Mouse (Mus musculus): ENCODE measurements around the gene Lrrc2. TPM values are rescaled to one million over a fixed set of nuclear protein-coding genes. Genes with fewer than 3 reads are reported as not detected.

Gene Lrrc2
- polyA plus RNA-seq (2012; rRNA removed): 0.04 and 0.07 TPM in 2 replicates

DNA sequence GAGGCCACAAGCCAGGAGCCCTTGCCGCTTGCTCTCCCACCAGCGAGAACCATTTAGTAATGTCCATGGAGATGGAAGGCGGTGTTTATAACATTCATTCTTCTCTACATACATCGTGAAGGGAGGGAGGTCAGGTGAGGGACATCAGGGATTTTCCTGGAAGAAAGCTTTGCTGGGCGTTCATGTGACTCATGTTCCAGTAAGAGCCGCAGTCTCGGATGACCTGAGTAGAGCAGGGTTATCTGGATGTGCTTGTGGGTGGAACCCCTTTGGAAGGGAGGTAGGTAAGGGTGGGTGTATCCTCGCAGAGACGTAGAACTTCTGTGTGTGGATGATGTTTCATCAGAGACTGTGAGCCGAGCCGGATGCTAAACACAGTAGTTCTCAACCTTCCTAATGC is at the start of gene Lrrc2:
Lrrc2 (plus strand) TSS at position 149 of the 400 bp plus-strand sequence.

DNA sequence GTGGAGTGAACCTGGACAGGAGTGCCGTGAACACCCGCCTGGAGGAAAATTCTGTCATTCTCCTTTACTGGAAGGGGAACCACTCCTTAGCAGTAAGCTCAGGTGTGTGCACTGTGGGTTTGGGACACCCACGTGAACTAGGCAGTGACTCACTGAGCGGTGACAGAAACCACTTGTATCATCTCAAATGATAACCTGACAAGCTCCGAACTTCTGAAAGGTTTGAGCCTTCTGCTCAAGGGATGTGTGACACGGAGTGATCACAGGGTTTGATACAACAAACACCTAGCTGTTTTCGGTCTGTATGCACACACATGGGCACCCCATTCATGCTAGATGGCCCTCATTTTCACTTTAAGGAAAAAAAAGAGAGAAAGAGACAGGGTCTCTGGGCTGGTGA is 34.6 kb upstream of the Lrrc2 start, which contains the start of gene Fam240a:
Fam240a (minus strand) TSS at position 76 of the 400 bp plus-strand sequence.

DNA sequence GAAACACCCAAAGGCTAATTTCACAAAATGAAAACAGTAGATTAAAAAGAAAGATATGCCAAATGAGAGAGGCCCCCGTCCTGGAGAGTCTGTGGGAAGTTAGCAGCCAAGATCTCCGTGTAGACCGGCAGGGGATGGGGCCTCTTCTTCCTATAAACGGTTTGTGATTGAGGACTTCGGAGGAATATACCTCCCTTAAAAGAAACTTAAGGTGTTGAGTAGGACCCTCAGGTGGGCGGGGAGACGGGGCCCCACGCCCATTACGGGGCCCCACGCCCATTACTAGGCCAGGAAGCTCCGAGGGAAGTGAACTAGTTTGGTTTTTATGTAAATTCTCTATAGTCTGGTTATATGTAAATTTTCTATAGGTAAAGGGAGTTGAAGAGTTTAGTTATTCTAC is 5.4 kb upstream of the Lrrc2 start, which contains the start of gene Tdgf1:
Tdgf1 (minus strand) TSS at position 233 of the 400 bp plus-strand sequence.

DNA sequence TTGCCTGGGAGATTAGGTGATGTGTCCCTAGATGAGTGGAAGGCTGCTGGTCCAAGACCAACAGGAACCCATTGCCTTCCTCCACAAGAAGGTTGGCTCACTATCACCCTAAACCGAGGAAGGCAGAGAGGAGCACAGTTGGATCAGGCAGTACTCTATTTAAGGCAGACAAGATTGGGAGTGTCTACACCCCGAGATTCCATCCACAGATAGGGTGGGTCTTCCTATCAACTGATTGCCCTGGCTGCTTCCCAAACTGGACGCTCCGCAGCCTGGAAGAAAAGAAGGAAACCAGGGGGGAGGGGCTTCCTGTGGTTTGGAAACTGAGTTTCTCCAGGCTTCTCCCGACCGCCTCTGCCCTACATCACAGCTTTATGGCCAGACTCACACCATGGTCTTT is 38.9 kb downstream of the Lrrc2 start, which contains the start of gene Rtp3:
Rtp3 (minus strand) TSS at position 380 of the 400 bp plus-strand sequence.

DNA sequence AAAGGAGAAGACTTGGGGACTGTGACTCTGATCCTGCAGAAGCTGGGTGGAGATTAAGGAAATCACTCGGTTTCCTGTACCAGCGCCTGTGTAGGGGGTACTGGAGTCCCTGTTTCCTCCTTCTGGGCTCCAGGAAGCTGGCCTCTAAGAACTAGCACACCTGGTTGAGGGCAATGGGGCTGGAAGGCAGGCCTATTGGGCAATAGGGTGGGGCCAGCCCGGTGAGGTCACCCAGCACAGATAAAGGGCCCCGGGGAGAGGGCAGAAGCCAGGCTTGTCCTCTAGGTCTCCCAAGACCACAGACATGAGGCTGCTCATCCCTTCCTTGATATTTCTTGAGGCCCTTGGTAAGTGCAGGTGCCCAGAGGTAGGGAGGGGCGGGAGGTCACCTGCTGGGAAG is 67.7 kb downstream of the Lrrc2 start, which contains the start of gene Ltf:
Ltf (plus strand) TSS at position 250 of the 400 bp plus-strand sequence.

Other genes with a start within 250 kb of the Lrrc2 start
- 55.4 and 63.3 TPM in 2 replicates for gene Myl3, start 209.7 kb upstream of the Lrrc2 start, polyA plus RNA-seq (2012; rRNA removed)
- 22.0 and 55.9 TPM in 2 replicates for gene Pth1r, start 204.4 kb upstream of the Lrrc2 start, polyA plus RNA-seq (2012; rRNA removed)
- gene Prss42, start 153.4 kb upstream of the Lrrc2 start, polyA plus RNA-seq (2012; rRNA removed): 0.05 TPM in 1 of 2 replicates, not detected in the other
- not detected in 2 replicates for gene Prss44, start 137.6 kb upstream of the Lrrc2 start, polyA plus RNA-seq (2012; rRNA removed)
- gene Prss43, start 124.9 kb upstream of the Lrrc2 start, polyA plus RNA-seq (2012; rRNA removed): not detected in 2 replicates
- gene Prss45, start 117.0 kb upstream of the Lrrc2 start, polyA plus RNA-seq (2012; rRNA removed): not detected in 2 replicates
- not detected in 2 replicates for gene Prss46, start 107.0 kb upstream of the Lrrc2 start, polyA plus RNA-seq (2012; rRNA removed)
- 0.63 and 1.2 TPM in 2 replicates for gene Prss50, start 93.6 kb upstream of the Lrrc2 start, polyA plus RNA-seq (2012; rRNA removed)
- 2.3 and 3.2 TPM in 2 replicates for gene Als2cl, start 71.7 kb upstream of the Lrrc2 start, polyA plus RNA-seq (2012; rRNA removed)
- 0.24 and 0.40 TPM in 2 replicates for gene Tmie, start 71.4 kb upstream of the Lrrc2 start, polyA plus RNA-seq (2012; rRNA removed)
- not detected in 2 replicates for gene Fam240a, start 34.7 kb upstream of the Lrrc2 start, polyA plus RNA-seq (2012; rRNA removed)
- gene Tdgf1, start 5.4 kb upstream of the Lrrc2 start, polyA plus RNA-seq (2012; rRNA removed): 0.06 TPM in 2 replicates
- 0.75 and 0.91 TPM in 2 replicates for gene Rtp3, start 39.0 kb downstream of the Lrrc2 start, polyA plus RNA-seq (2012; rRNA removed)
- gene Ltf, start 67.7 kb downstream of the Lrrc2 start, polyA plus RNA-seq (2012; rRNA removed): 0.56 and 0.65 TPM in 2 replicates
- gene Ccrl2, start 106.0 kb downstream of the Lrrc2 start, polyA plus RNA-seq (2012; rRNA removed): 0.80 and 1.2 TPM in 2 replicates
- gene Lrrfip2, start 166.0 kb downstream of the Lrrc2 start, polyA plus RNA-seq (2012; rRNA removed): 48.8 and 73.3 TPM in 2 replicates